Mouse (Mus musculus): ENCODE results near the gene Prpf6.

GRCm38 (mm10) chr2:181581016-181581401, 10.7 kb upstream of the Prpf6 start:
- TF ChIP-seq CTCF (IDR thresholded peaks at IDR 0.05; ENCODE audit: control insufficient read depth, insufficient read depth, insufficient read length) (peak; percentile 83), CEBPB (IDR thresholded peaks at IDR 0.05; ENCODE audit: low read depth) (no peak)
